Mouse (Mus musculus) kidney, postnatal 10 days (tissue): ENCODE results near the gene Shc4.

Source experiments
- DNase-seq: peaks from one replicate; pipeline ENCODE4 v3.0.0; 2021; ENCODE audit warnings: mixed read lengths

Shc4 gene

GRCm38 (mm10) chr2:125724086-125724430, at the start of gene Shc4:
Gene Shc4, minus strand, starts transcription at chr2:125724148.
- peak; percentile 36 for DNase-seq

GRCm38 (mm10) chr2:125765029-125765428, 41.1 kb upstream of the Shc4 start:
- DNase-seq = peak; percentile 38

GRCm38 (mm10) chr2:125764531-125764930, 40.6 kb upstream of the Shc4 start:
- no peak for DNase-seq

GRCm38 (mm10) chr2:125749330-125749729, 25.4 kb upstream of the Shc4 start:
- DNase-seq = no peak

- DNase-seq = no peak
These were observed 15.4 kb upstream of the Shc4 start for GRCm38 (mm10) chr2:125739338-125739737.

- no peak for DNase-seq
These were observed 14.8 kb upstream of the Shc4 start for GRCm38 (mm10) chr2:125738718-125739117.

GRCm38 (mm10) chr2:125736025-125736343, 12.0 kb upstream of the Shc4 start:
- DNase-seq = no peak

- DNase-seq = no peak
These were observed 11.5 kb upstream of the Shc4 start for GRCm38 (mm10) chr2:125735333-125736024.

- DNase-seq = no peak
These were observed 10.8 kb upstream of the Shc4 start for GRCm38 (mm10) chr2:125734741-125735140.

- peak; percentile 97 for DNase-seq
These were observed 8.0 kb upstream of the Shc4 start for GRCm38 (mm10) chr2:125731763-125732560.

- DNase-seq = peak; percentile 27
These were observed 682 bp upstream of the Shc4 start for GRCm38 (mm10) chr2:125724546-125725114.

GRCm38 (mm10) chr2:125723408-125724085, 401 bp downstream of the Shc4 start:
- peak; percentile 79 for DNase-seq

- no peak for DNase-seq
These were observed 901 bp downstream of the Shc4 start for GRCm38 (mm10) chr2:125723086-125723407.

GRCm38 (mm10) chr2:125716599-125716998, 7.3 kb downstream of the Shc4 start:
- no peak for DNase-seq

- no peak for DNase-seq
These were observed 17.4 kb downstream of the Shc4 start for GRCm38 (mm10) chr2:125706510-125706921.

- no peak for DNase-seq
These were observed 18.9 kb downstream of the Shc4 start for GRCm38 (mm10) chr2:125704907-125705631.

GRCm38 (mm10) chr2:125702851-125703250, 21.1 kb downstream of the Shc4 start:
- DNase-seq = no peak

- DNase-seq = peak; percentile 15
These were observed 22.3 kb downstream of the Shc4 start for GRCm38 (mm10) chr2:125701606-125702005.

GRCm38 (mm10) chr2:125696219-125696618, 27.7 kb downstream of the Shc4 start:
- DNase-seq = peak; percentile 78

GRCm38 (mm10) chr2:125694798-125695197, 29.1 kb downstream of the Shc4 start:
- DNase-seq = no peak

- no peak for DNase-seq
These were observed 31.9 kb downstream of the Shc4 start for GRCm38 (mm10) chr2:125692010-125692409.

- no peak for DNase-seq
These were observed 38.4 kb downstream of the Shc4 start for GRCm38 (mm10) chr2:125685441-125686150.
